Comparison of ENCODE assay signal across 7 mouse cellular contexts in the genomic region with DNA sequence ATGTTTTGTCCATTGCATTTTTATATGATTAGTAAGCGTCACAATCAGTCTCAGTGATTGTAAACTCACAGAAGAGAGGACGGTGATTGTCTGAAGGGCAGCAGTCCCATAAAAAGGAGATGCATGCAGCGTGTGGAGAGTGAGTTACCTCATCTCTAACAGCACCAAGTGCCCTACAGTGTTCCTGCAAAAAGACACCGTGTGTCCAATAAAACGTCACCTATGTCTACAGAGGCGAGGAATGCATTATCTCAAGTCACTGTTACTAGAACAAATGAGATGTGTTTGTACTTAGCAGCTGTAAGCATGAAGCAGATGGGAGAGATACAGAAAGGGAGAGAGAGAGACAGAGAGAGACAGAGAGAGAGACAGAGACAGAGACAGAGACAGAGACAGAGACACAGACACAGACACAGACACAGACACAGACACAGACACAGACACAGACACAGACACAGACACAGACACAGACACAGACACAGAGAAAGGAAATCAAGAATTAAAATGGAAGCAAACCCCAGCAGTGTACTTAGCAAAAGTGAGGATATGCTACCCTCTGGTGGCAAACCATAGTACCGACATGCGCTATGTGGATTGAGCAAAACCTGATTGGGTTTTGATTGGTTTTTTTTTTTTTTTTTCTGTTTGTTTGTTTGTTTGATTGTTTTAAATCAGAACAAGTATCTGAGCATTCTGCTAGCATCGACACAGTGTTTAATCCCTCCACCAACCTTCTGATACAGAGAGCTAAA.
DNase-seq lines count a peak whose midpoint lies in the region; ATAC-seq lines count a peak whose summit lies in the region.

No protein-coding gene starts in this region.

- H3K36me3 ChIP-seq in forebrain, embryonic 13.5 days (ENCODE audit: poor library complexity, severe bottlenecking) = no peaks in the 10 kb centered on the region
- no peaks in the 10 kb centered on the region for H3K36me3 ChIP-seq in intestine, embryonic 15.5 days
- no peaks in the 10 kb centered on the region for H3K36me3 ChIP-seq in neural tube, embryonic 12.5 days

- WGBS in forebrain, embryonic 13.5 days = 26% methylated on average over 9 of the region's 9 CpGs
- 37% methylated on average over 9 of the region's 9 CpGs for WGBS in intestine, embryonic 15.5 days
- WGBS in neural tube, embryonic 12.5 days = 34% methylated on average over 9 of the region's 9 CpGs

- H3K9me3 ChIP-seq in forebrain, embryonic 13.5 days (replicated peaks) = no peaks in the 10 kb centered on the region
- no peaks in the 10 kb centered on the region for H3K9me3 ChIP-seq in intestine, embryonic 15.5 days
- no peaks in the 10 kb centered on the region for H3K9me3 ChIP-seq in neural tube, embryonic 12.5 days

- H3K4me3 ChIP-seq in forebrain, embryonic 13.5 days = no peak overlapping the region
- H3K4me3 ChIP-seq in intestine, embryonic 15.5 days (replicated peaks) = no peak overlapping the region
- H3K4me3 ChIP-seq in neural tube, embryonic 12.5 days = no peak overlapping the region

- peaks cover 20% of the 10 kb centered on the region for H3K4me1 ChIP-seq in forebrain, embryonic 13.5 days
- no peaks in the 10 kb centered on the region for H3K4me1 ChIP-seq in intestine, embryonic 15.5 days (replicated peaks)
- no peaks in the 10 kb centered on the region; the same call in 1 of the 2 replicates for H3K4me1 ChIP-seq in neural tube, embryonic 12.5 days

- no peaks in the 10 kb centered on the region for H3K27me3 ChIP-seq in forebrain, embryonic 13.5 days
- no peaks in the 10 kb centered on the region for H3K27me3 ChIP-seq in intestine, embryonic 15.5 days (replicated peaks)
- no peaks in the 10 kb centered on the region for H3K27me3 ChIP-seq in neural tube, embryonic 12.5 days (replicated peaks)

- H3K4me2 ChIP-seq in forebrain, embryonic 13.5 days = peak overlapping the region; percentile 37
- no peak overlapping the region for H3K4me2 ChIP-seq in intestine, embryonic 15.5 days (replicated peaks)
- peak overlapping the region; percentile 6; the same call in 1 of the 2 replicates for H3K4me2 ChIP-seq in neural tube, embryonic 12.5 days (replicated peaks)

- peak; percentile 93 for ATAC-seq in forebrain, embryonic 13.5 days
- ATAC-seq in intestine, embryonic 15.5 days = peak; percentile 90
- ATAC-seq in neural tube, embryonic 12.5 days (ENCODE audit: low FRiP score, low read depth) = peak; percentile 85

- peak; percentile 82 for DNase-seq in 3T3-L1 (ENCODE audit: low read depth, low spot score)
- peak; percentile 69 for DNase-seq in CD4-positive, CD25-positive, alpha-beta regulatory T cell, adult 2 months (ENCODE audit: low read depth, low spot score)
- peak; percentile 64 for DNase-seq in brain, embryonic 18.5 days (ENCODE audit: low read depth, low spot score)
- peak; percentile 12 to 36 for DNase-seq in left cerebral cortex, postnatal 36 days (ENCODE audit: low spot score in 2 of 2)

- intact Hi-C loops in left cerebral cortex, postnatal 36 days (cut with DNase I) = loop anchor here (10.0 kb wide), 1 partner anchor 466 kb away; no protein-coding TSS in a partner anchor

- no peak overlapping the region for H3K9ac ChIP-seq in forebrain, embryonic 13.5 days
- H3K9ac ChIP-seq in intestine, embryonic 15.5 days = no peak overlapping the region
- H3K9ac ChIP-seq in neural tube, embryonic 12.5 days = no peak overlapping the region

- peak overlapping the region; percentile 41; the same call in 1 of the 2 replicates for H3K27ac ChIP-seq in forebrain, embryonic 13.5 days
- no peak overlapping the region for H3K27ac ChIP-seq in intestine, embryonic 15.5 days
- H3K27ac ChIP-seq in neural tube, embryonic 12.5 days = no peak overlapping the region

Comparison
In these comparisons a context has a peak if more than half of its experiments do, and no peak if none do; other contexts are left out.
1. DNase-seq: peak in every context shown above with its lines; median percentile 82 in 3T3-L1; 69 in CD4-positive, CD25-positive, alpha-beta regulatory T cell, adult 2 months; 64 in brain, embryonic 18.5 days; 24 in left cerebral cortex, postnatal 36 days.